Mouse (Mus musculus): ENCODE measurements at regions not wholly inside any gene's neighbourhood (a gene's known extent, or its start where the extent isn't known, plus 50 kb on each side); places are given as distances from the start of the nearest gene placed in this dataset.
"Not testable (repeated sequence)": the region's sequence is repeated elsewhere in the genome, so short reads cannot be mapped to it uniquely, and the experiment has no call there.

GRCm38 (mm10) chr3:49638601-49639000 is 118.5 kb downstream of the Pcdh18 start:
- Histone ChIP-seq H3K4me2 (no peak overlapping the region), H3K9me3 (no peaks in the 10 kb centered on the region), H3K4me1 (0 out of 2 replicates have a peak, but pooled peaks cover 2% of the 10 kb centered on the region), H3K27ac (no peak overlapping the region), H3K27me3 (no peaks in the 10 kb centered on the region), H3K9ac (no peak overlapping the region), H3K4me3 (no peak overlapping the region), H3K36me3 (no peaks in the 10 kb centered on the region)
- no peak for ATAC-seq (ENCODE audit: borderline replicate concordance, extremely low read depth, low FRiP score, low TSS enrichment)
- 75% methylated on average over 2 of the region's 2 CpGs for WGBS

DNA sequence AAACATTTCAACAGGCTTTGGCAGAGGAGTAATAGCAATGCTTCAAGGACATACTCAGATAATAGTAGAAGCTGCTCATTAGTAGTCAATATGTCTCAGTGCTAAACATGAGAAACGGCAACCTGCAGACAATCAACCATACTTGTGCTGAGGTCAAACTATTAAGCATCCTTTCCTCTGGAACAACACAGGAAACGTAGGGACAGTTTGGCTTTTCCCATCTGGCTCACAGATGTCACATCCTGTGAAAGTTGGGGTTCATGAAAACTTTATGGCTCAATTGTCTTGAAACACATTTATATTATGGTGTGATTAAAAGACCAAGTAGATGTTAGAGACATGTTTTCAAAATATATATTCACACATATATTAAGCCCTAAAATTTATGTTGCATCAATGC is 120.4 kb downstream of the Pcdh18 start:
- H3K4me3 ChIP-seq: no peak overlapping the region
- WGBS: 34% methylated on average over 2 of the region's 2 CpGs
- no peak overlapping the region for H3K27ac ChIP-seq
- no peak for ATAC-seq (ENCODE audit: borderline replicate concordance, extremely low read depth, low FRiP score, low TSS enrichment)
- no peak overlapping the region for H3K9ac ChIP-seq
- H3K4me2 ChIP-seq: no peak overlapping the region
- H3K27me3 ChIP-seq: no peaks in the 10 kb centered on the region
- 0 out of 2 replicates have a peak, but pooled peaks cover 2% of the 10 kb centered on the region for H3K4me1 ChIP-seq
- H3K9me3 ChIP-seq: no peaks in the 10 kb centered on the region
- no peaks in the 10 kb centered on the region for H3K36me3 ChIP-seq

- no peak overlapping the region for H3K4me2 ChIP-seq
- WGBS: 38% methylated on average over 9 of the region's 9 CpGs
- H3K9me3 ChIP-seq: no peaks in the 10 kb centered on the region
- no peaks in the 10 kb centered on the region for H3K36me3 ChIP-seq
- ATAC-seq (ENCODE audit: borderline replicate concordance, extremely low read depth, low FRiP score, low TSS enrichment): no peak; the same call in 1 of the 2 replicates
- no peak overlapping the region for H3K4me3 ChIP-seq
- no peaks in the 10 kb centered on the region for H3K27me3 ChIP-seq
- H3K27ac ChIP-seq: no peak overlapping the region
- no peak overlapping the region for H3K9ac ChIP-seq
- peaks cover 6% of the 10 kb centered on the region; the same call in 1 of the 2 replicates for H3K4me1 ChIP-seq
Measured at GRCm38 (mm10) chr3:49592706-49593451, 164.2 kb downstream of the Pcdh18 start.

GRCm38 (mm10) chr3:49590234-49590633 is 166.9 kb downstream of the Pcdh18 start:
- Histone ChIP-seq H3K27ac (no peak overlapping the region), H3K4me3 (no peak overlapping the region), H3K4me1 (peaks cover 6% of the 10 kb centered on the region; the same call in 1 of the 2 replicates), H3K4me2 (no peak overlapping the region), H3K9ac (no peak overlapping the region), H3K9me3 (no peaks in the 10 kb centered on the region), H3K36me3 (no peaks in the 10 kb centered on the region), H3K27me3 (no peaks in the 10 kb centered on the region)
- whole genome bisulfite sequencing: 79% methylated on average over 2 of the region's 2 CpGs
- no peak for ATAC-seq (ENCODE audit: borderline replicate concordance, extremely low read depth, low FRiP score, low TSS enrichment)

DNA sequence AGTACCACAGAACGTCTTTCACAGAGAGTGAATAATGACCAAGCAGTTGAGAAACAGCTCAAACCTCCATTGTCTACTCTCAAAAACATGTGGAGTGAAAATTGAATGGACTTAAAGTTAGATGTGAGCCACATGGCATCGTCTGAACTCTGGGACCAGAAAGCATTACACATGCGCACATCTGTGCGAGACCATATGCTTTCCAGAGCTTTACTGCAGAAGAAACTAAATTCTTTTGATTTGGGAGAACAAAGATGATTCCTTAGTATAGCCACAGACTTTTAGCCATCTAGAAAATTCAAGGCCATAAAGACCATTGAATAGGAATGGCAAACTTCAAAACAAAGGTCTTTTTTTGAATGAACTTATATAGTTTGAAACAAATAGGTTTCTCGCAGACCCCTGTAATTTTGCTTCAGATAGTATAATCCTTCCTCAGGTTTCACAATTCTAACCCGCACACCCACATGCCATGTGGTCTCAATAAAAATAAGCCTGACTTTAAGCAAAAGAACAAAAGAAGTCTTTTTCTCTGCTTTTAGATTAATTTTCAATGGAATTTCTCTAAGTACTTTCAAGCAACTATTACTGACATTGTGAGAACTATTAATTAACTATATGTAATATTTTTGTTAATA is 170.5 kb downstream of the Pcdh18 start:
- Histone ChIP-seq H3K27ac (no peak overlapping the region), H3K9me3 (no peaks in the 10 kb centered on the region), H3K4me2 (no peak overlapping the region), H3K4me1 (no peaks in the 10 kb centered on the region), H3K9ac (no peak overlapping the region), H3K27me3 (no peaks in the 10 kb centered on the region), H3K36me3 (no peaks in the 10 kb centered on the region), H3K4me3 (no peak overlapping the region)
- 73% methylated on average over 6 of the region's 6 CpGs for WGBS
- ATAC-seq (ENCODE audit: borderline replicate concordance, extremely low read depth, low FRiP score, low TSS enrichment): no peak

GRCm38 (mm10) chr3:49585962-49586361 is 171.2 kb downstream of the Pcdh18 start:
- H3K9ac ChIP-seq; H3K4me2 ChIP-seq; H3K9me3 ChIP-seq; H3K27me3 ChIP-seq; H3K36me3 ChIP-seq; H3K4me1 ChIP-seq; H3K4me3 ChIP-seq; H3K27ac ChIP-seq; ATAC-seq (ENCODE audit: borderline replicate concordance, extremely low read depth, low FRiP score, low TSS enrichment): not testable (repeated sequence)

- no peaks in the 10 kb centered on the region for H3K36me3 ChIP-seq
- no peak for ATAC-seq (ENCODE audit: borderline replicate concordance, extremely low read depth, low FRiP score, low TSS enrichment)
- no peaks in the 10 kb centered on the region for H3K27me3 ChIP-seq
- no peaks in the 10 kb centered on the region for H3K9me3 ChIP-seq
- 88% methylated on average over 8 of the region's 8 CpGs for WGBS
- no peak overlapping the region for H3K4me3 ChIP-seq
- no peaks in the 10 kb centered on the region for H3K4me1 ChIP-seq
- H3K4me2 ChIP-seq: no peak overlapping the region
- no peak overlapping the region for H3K9ac ChIP-seq
- no peak overlapping the region for H3K27ac ChIP-seq
Measured at GRCm38 (mm10) chr3:49566769-49567729, 190.1 kb downstream of the Pcdh18 start.

- no peaks in the 10 kb centered on the region for H3K36me3 ChIP-seq
- no peak overlapping the region for H3K4me3 ChIP-seq
Measured at GRCm38 (mm10) chr3:49527642-49528041, 229.5 kb downstream of the Pcdh18 start.

GRCm38 (mm10) chr3:49520088-49520487 is 237.0 kb downstream of the Pcdh18 start:
- H3K36me3 ChIP-seq: no peaks in the 10 kb centered on the region
- no peak overlapping the region for H3K4me2 ChIP-seq
- H3K27ac ChIP-seq: no peak overlapping the region
- ATAC-seq (ENCODE audit: borderline replicate concordance, extremely low read depth, low FRiP score, low TSS enrichment): no peak
- H3K9me3 ChIP-seq: no peaks in the 10 kb centered on the region
- no peak overlapping the region for H3K4me3 ChIP-seq
- no peak overlapping the region for H3K9ac ChIP-seq
- H3K4me1 ChIP-seq: no peaks in the 10 kb centered on the region
- 52% methylated on average over 2 of the region's 2 CpGs for WGBS
- H3K27me3 ChIP-seq: no peaks in the 10 kb centered on the region

More at GRCm38 (mm10) chr3:49527642-49528041, 229.5 kb downstream of the Pcdh18 start:
- H3K9me3 ChIP-seq: no peaks in the 10 kb centered on the region
- no peak overlapping the region for H3K4me2 ChIP-seq
- no peaks in the 10 kb centered on the region for H3K4me1 ChIP-seq
- H3K9ac ChIP-seq: no peak overlapping the region
- ATAC-seq (ENCODE audit: borderline replicate concordance, extremely low read depth, low FRiP score, low TSS enrichment): no peak
- H3K27ac ChIP-seq: no peak overlapping the region
- H3K27me3 ChIP-seq: no peaks in the 10 kb centered on the region

DNA sequence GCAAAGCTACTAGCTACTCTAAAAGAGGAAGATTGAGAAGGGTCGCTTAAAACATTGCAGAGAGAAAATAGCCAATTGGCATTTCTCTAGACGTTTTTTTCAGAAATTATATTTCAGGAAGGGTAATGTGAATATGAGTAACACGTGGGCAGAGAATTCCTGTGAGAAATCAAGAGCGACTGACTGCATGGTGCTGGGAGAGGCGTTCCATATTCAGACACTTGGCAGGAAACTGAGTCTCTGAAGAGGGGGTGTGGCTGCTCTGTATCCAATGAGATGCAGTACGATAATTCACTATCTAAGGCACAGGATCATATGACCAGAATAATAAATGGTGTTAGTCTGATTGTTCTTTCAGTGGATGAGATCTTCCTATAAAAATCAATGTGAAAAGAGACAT is 252.5 kb downstream of the Pcdh18 start:
- Histone ChIP-seq H3K36me3 (no peaks in the 10 kb centered on the region), H3K4me1 (no peaks in the 10 kb centered on the region), H3K27ac (no peak overlapping the region), H3K4me3 (no peak overlapping the region), H3K9me3 (no peaks in the 10 kb centered on the region), H3K9ac (no peak overlapping the region), H3K27me3 (no peaks in the 10 kb centered on the region), H3K4me2 (no peak overlapping the region)
- no peak for ATAC-seq (ENCODE audit: borderline replicate concordance, extremely low read depth, low FRiP score, low TSS enrichment)
- WGBS: 39% methylated on average over 6 of the region's 6 CpGs

GRCm38 (mm10) chr3:49502351-49502750 is 254.8 kb downstream of the Pcdh18 start:
- ATAC-seq (ENCODE audit: borderline replicate concordance, extremely low read depth, low FRiP score, low TSS enrichment): no peak
- WGBS: 58% methylated on average over 4 of the region's 4 CpGs
- H3K4me3 ChIP-seq: no peak overlapping the region

More at GRCm38 (mm10) chr3:49502351-49502750, 254.8 kb downstream of the Pcdh18 start:
- no peaks in the 10 kb centered on the region for H3K9me3 ChIP-seq
- no peaks in the 10 kb centered on the region for H3K27me3 ChIP-seq
- no peaks in the 10 kb centered on the region for H3K36me3 ChIP-seq
- no peak overlapping the region for H3K27ac ChIP-seq
- no peak overlapping the region for H3K9ac ChIP-seq
- H3K4me1 ChIP-seq: no peaks in the 10 kb centered on the region
- H3K4me2 ChIP-seq: no peak overlapping the region
